Mouse (Mus musculus) right cerebral cortex, adult 2 months (tissue): ENCODE data around the gene Ccl17.
A peak's percentile ranks its signal among the peaks of the same experiment; 100 is the strongest.

Source experiments
- DNase-seq, 2 experiments: peaks; one replicate each; pipeline ENCODE4 v3.0.0; 2021 to 2022; ENCODE audit warnings: low spot score in 2 of 2

Ccl17 gene

GRCm38 (mm10) chr8:94810153-94810552 is at the start of gene Ccl17:
Gene Ccl17, plus strand, starts transcription at chr8:94810453.
- DNase-seq, result no peak

- DNase-seq, result no peak
Measured at GRCm38 (mm10) chr8:94767035-94767434, 43.2 kb upstream of the Ccl17 start.

- peak in 1 of 2 experiments; percentile 17 for DNase-seq
Measured at GRCm38 (mm10) chr8:94770945-94771344, 39.3 kb upstream of the Ccl17 start.

GRCm38 (mm10) chr8:94771941-94772670 is 38.1 kb upstream of the Ccl17 start, which contains the start of gene Cx3cl1:
Gene Cx3cl1, plus strand, starts transcription at chr8:94772009.
- peak; percentile 92 to 93 for DNase-seq

- peak in 1 of 2 experiments; percentile 51 for DNase-seq
Measured at GRCm38 (mm10) chr8:94773048-94773447, 37.2 kb upstream of the Ccl17 start.

GRCm38 (mm10) chr8:94773700-94774171 is 36.5 kb upstream of the Ccl17 start:
- DNase-seq, result peak; percentile 77 to 83

- peak in 1 of 2 experiments; percentile 22 for DNase-seq
Measured at GRCm38 (mm10) chr8:94774601-94775000, 35.7 kb upstream of the Ccl17 start.

GRCm38 (mm10) chr8:94776346-94776745 is 33.9 kb upstream of the Ccl17 start:
- no peak for DNase-seq

GRCm38 (mm10) chr8:94778036-94778435 is 32.2 kb upstream of the Ccl17 start:
- no peak for DNase-seq

- DNase-seq, result no peak
Measured at GRCm38 (mm10) chr8:94778473-94778872, 31.8 kb upstream of the Ccl17 start.

- DNase-seq, result no peak
Measured at GRCm38 (mm10) chr8:94778895-94779533, 31.2 kb upstream of the Ccl17 start.

GRCm38 (mm10) chr8:94779534-94780294 is 30.5 kb upstream of the Ccl17 start:
- peak in 1 of 2 experiments; percentile 6 for DNase-seq

GRCm38 (mm10) chr8:94780491-94781154 is 29.6 kb upstream of the Ccl17 start:
- DNase-seq, result no peak

- no peak for DNase-seq
Measured at GRCm38 (mm10) chr8:94781155-94781837, 29.0 kb upstream of the Ccl17 start.

GRCm38 (mm10) chr8:94781838-94782235 is 28.4 kb upstream of the Ccl17 start:
- DNase-seq, result no peak

- DNase-seq, result no peak
Measured at GRCm38 (mm10) chr8:94783890-94784289, 26.4 kb upstream of the Ccl17 start.

GRCm38 (mm10) chr8:94785247-94785985 is 24.8 kb upstream of the Ccl17 start:
- DNase-seq, result no peak

- DNase-seq, result no peak
Measured at GRCm38 (mm10) chr8:94785995-94786595, 24.2 kb upstream of the Ccl17 start.

GRCm38 (mm10) chr8:94787524-94788501 is 22.4 kb upstream of the Ccl17 start:
- DNase-seq, result no peak
